18 mouse cellular contexts compared by ENCODE assay signal in the genomic region with DNA sequence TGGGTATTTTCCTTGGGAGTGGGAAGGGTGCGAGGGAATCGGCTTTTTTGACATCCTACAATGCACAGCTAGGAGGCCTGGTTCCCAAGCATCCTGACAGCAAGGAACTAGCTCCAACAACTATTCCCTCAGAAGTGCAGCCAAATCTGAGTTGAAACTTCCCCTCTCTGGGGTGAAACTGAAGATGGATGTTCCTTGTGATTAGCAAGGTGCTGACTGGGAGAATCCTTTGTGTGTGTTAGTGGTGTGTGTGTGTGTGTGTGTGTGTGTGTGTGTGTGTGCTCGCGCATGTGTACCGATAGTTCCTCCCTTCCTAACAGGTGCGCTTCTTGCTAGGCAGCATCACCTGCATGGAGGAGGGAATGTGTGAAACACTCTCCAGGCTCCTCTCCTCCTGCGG. TPM values are rescaled to one million over a fixed set of nuclear protein-coding genes. Genes with fewer than 3 reads are reported as not detected.
DNase-seq lines count a peak whose midpoint lies in the region; ATAC-seq lines count a peak whose summit lies in the region.
"Had no signal": no experiment of that assay in that cellular context is flagged by ENCODE, and none has a peak within 500 bp of the region (broad histone marks: within the 10 kb centered on the region; RNA-seq: fewer than 3 reads in every experiment).

No protein-coding gene starts in this region.

- H3K4me3 ChIP-seq in midbrain, embryonic 11.5 days (ENCODE audit: low read depth, low read length) = no peak overlapping the region
- H3K4me3 ChIP-seq in midbrain, embryonic 10.5 days = no peak overlapping the region
- peak overlapping the region; percentile 47 for H3K4me3 ChIP-seq in hindbrain, embryonic 13.5 days
- peak overlapping the region; percentile 42 for H3K4me3 ChIP-seq in midbrain, embryonic 14.5 days (replicated peaks; ENCODE audit: low read depth, low read length)
- H3K4me3 ChIP-seq: forebrain, embryonic 15.5 days; left cerebral cortex, adult 2 months; lung, embryonic 15.5 days had no signal

- H3K36me3 ChIP-seq in midbrain, embryonic 11.5 days (ENCODE audit: control insufficient read depth, insufficient read depth, low read length) = no peaks in the 10 kb centered on the region
- no peaks in the 10 kb centered on the region for H3K36me3 ChIP-seq in midbrain, embryonic 10.5 days
- no peaks in the 10 kb centered on the region for H3K36me3 ChIP-seq in hindbrain, embryonic 13.5 days
- H3K36me3 ChIP-seq in midbrain, embryonic 14.5 days (ENCODE audit: control insufficient read depth, insufficient read depth, low read length) = no peaks in the 10 kb centered on the region
- H3K36me3 ChIP-seq: forebrain, embryonic 15.5 days; lung, embryonic 15.5 days had no signal

- H3K27me3 ChIP-seq in midbrain, embryonic 11.5 days (ENCODE audit: control insufficient read depth, insufficient read depth, low read length) = peaks cover 94% of the 10 kb centered on the region
- peaks cover 100% of the 10 kb centered on the region for H3K27me3 ChIP-seq in midbrain, embryonic 10.5 days (ENCODE audit: low read depth, poor library complexity, severe bottlenecking)
- peaks cover 95% of the 10 kb centered on the region for H3K27me3 ChIP-seq in hindbrain, embryonic 13.5 days
- H3K27me3 ChIP-seq in midbrain, embryonic 14.5 days (ENCODE audit: control insufficient read depth, insufficient read depth, low read length) = peaks cover 93% of the 10 kb centered on the region

- H3K4me1 ChIP-seq in midbrain, embryonic 11.5 days (ENCODE audit: control insufficient read depth, insufficient read depth, low read length) = no peaks in the 10 kb centered on the region
- peaks cover 13% of the 10 kb centered on the region for H3K4me1 ChIP-seq in midbrain, embryonic 10.5 days
- peaks cover 16% of the 10 kb centered on the region for H3K4me1 ChIP-seq in hindbrain, embryonic 13.5 days (replicated peaks)
- no peaks in the 10 kb centered on the region for H3K4me1 ChIP-seq in midbrain, embryonic 14.5 days (ENCODE audit: control insufficient read depth, insufficient read depth, low read length)
- H3K4me1 ChIP-seq: lung, embryonic 15.5 days had no signal

- 0% methylated on average over 7 of the region's 7 CpGs for WGBS in midbrain, embryonic 11.5 days
- WGBS in midbrain, embryonic 10.5 days = 0% methylated on average over 7 of the region's 7 CpGs
- 4% methylated on average over 7 of the region's 7 CpGs for WGBS in hindbrain, embryonic 13.5 days
- WGBS in midbrain, embryonic 14.5 days = 0% methylated on average over 7 of the region's 7 CpGs

- H3K27ac ChIP-seq in midbrain, embryonic 11.5 days (ENCODE audit: low read depth, low read length) = no peak overlapping the region
- H3K27ac ChIP-seq in midbrain, embryonic 10.5 days (replicated peaks) = no peak overlapping the region
- H3K27ac ChIP-seq in hindbrain, embryonic 13.5 days = 0 out of 2 replicates have a peak overlapping the region, but pooled peaks have one; percentile 59
- H3K27ac ChIP-seq in midbrain, embryonic 14.5 days (replicated peaks; ENCODE audit: low read depth, low read length) = peak overlapping the region; percentile 89
- H3K27ac ChIP-seq: forebrain, embryonic 15.5 days; left cerebral cortex, adult 2 months; lung, embryonic 15.5 days had no signal

- no peak overlapping the region for H3K4me2 ChIP-seq in midbrain, embryonic 11.5 days
- H3K4me2 ChIP-seq in hindbrain, embryonic 13.5 days = peak overlapping the region; percentile 57
- peak overlapping the region; percentile 52 for H3K4me2 ChIP-seq in midbrain, embryonic 14.5 days (ENCODE audit: low read length)
- H3K4me2 ChIP-seq: forebrain, embryonic 15.5 days; liver, embryonic 11.5 days; lung, embryonic 15.5 days had no signal

- H3K9ac ChIP-seq in midbrain, embryonic 11.5 days (ENCODE audit: low read length) = no peak overlapping the region
- 0 out of 2 replicates have a peak overlapping the region, but pooled peaks have one; percentile 39 for H3K9ac ChIP-seq in hindbrain, embryonic 13.5 days
- H3K9ac ChIP-seq in midbrain, embryonic 14.5 days (replicated peaks; ENCODE audit: low read length) = peak overlapping the region; percentile 55
- H3K9ac ChIP-seq: forebrain, embryonic 15.5 days; lung, embryonic 15.5 days had no signal

- DNase-seq in midbrain, embryonic 11.5 days (ENCODE audit: low spot score, missing footprints) = peak; percentile 92
- no peak for DNase-seq in midbrain, embryonic 10.5 days (ENCODE audit: low spot score)
- DNase-seq in midbrain, embryonic 14.5 days = peak; percentile 36
- DNase-seq in right cerebral cortex, postnatal 4 days = no peak
- DNase-seq in left cerebral cortex, adult 8-10 months (ENCODE audit: low spot score in 2 of 2) = no peak
- no peak for DNase-seq in cerebellum, postnatal 25 days
- DNase-seq: cerebellum, adult 11-12 months; heart, postnatal 14 days; kidney, adult 11 months; right cerebral cortex, postnatal 25 days had no signal

- ATAC-seq in midbrain, embryonic 11.5 days (ENCODE audit: low FRiP score) = no peak
- ATAC-seq in hindbrain, embryonic 13.5 days (ENCODE audit: low FRiP score) = no peak
- ATAC-seq in midbrain, embryonic 14.5 days (ENCODE audit: low FRiP score, low TSS enrichment) = no peak
- ATAC-seq: forebrain, embryonic 15.5 days had no signal

- no peaks in the 10 kb centered on the region for H3K9me3 ChIP-seq in midbrain, embryonic 11.5 days (ENCODE audit: control insufficient read depth, low read length)
- H3K9me3 ChIP-seq in midbrain, embryonic 10.5 days (replicated peaks) = no peaks in the 10 kb centered on the region
- H3K9me3 ChIP-seq in hindbrain, embryonic 13.5 days = no peaks in the 10 kb centered on the region
- H3K9me3 ChIP-seq in midbrain, embryonic 14.5 days (ENCODE audit: control insufficient read depth, low read length) = no peaks in the 10 kb centered on the region
- H3K9me3 ChIP-seq: forebrain, embryonic 15.5 days; lung, embryonic 15.5 days had no signal

RNA-seq across cellular contexts. Expression of a gene that starts 9.5 kb away (rescaled TPM):
- 34.0 and 37.0 TPM in 2 replicates for polyA plus RNA-seq in midbrain, embryonic 11.5 days (2014; fragmentation: Nextera tagmentation; extraction: Ambion mirVana)
- polyA plus RNA-seq in midbrain, embryonic 10.5 days (2016; fragmentation: Nextera tagmentation; extraction: Ambion mirVana) = 24.7 and 33.7 TPM in 2 replicates
- 93.5 and 103 TPM in 2 replicates for polyA plus RNA-seq in hindbrain, embryonic 13.5 days (2015; fragmentation: Nextera tagmentation; extraction: Ambion mirVana)
- 239 and 249 TPM in 2 replicates for polyA plus RNA-seq in midbrain, embryonic 14.5 days (2014; fragmentation: Nextera tagmentation; extraction: Ambion mirVana)
- total RNA-seq in left cerebral cortex, adult 8-10 months (2022) = 1 to 10 TPM in 3 of 4 experiments, under 1 TPM in 1; 0.72 to 2.2 (median 1.6) TPM
- total RNA-seq: gastrocnemius, adult 8-10 months; heart, postnatal 14 days; megakaryocyte-erythroid progenitor cell, adult 5-6 weeks had no signal
- polyA plus RNA-seq: large intestine, adult 2 months had no signal

Comparison
In these comparisons a context has a peak if more than half of its experiments do, and no peak if none do; other contexts are left out.
1. DNase-seq: peak in midbrain, embryonic 11.5 days (single experiment) and midbrain, embryonic 14.5 days (single experiment); none in midbrain, embryonic 10.5 days (single experiment), right cerebral cortex, postnatal 4 days (single experiment), left cerebral cortex, adult 8-10 months (0 of 2) and cerebellum, postnatal 25 days (0 of 2).
2. H3K27ac ChIP-seq: peak in hindbrain, embryonic 13.5 days (single experiment) and midbrain, embryonic 14.5 days (single experiment); none in midbrain, embryonic 11.5 days (single experiment) and midbrain, embryonic 10.5 days (single experiment).
3. H3K4me3 ChIP-seq: peak in hindbrain, embryonic 13.5 days (single experiment) and midbrain, embryonic 14.5 days (single experiment); none in midbrain, embryonic 11.5 days (single experiment) and midbrain, embryonic 10.5 days (single experiment).